Comparison of ENCODE assay signal across 10 mouse cellular contexts in the genomic region with DNA sequence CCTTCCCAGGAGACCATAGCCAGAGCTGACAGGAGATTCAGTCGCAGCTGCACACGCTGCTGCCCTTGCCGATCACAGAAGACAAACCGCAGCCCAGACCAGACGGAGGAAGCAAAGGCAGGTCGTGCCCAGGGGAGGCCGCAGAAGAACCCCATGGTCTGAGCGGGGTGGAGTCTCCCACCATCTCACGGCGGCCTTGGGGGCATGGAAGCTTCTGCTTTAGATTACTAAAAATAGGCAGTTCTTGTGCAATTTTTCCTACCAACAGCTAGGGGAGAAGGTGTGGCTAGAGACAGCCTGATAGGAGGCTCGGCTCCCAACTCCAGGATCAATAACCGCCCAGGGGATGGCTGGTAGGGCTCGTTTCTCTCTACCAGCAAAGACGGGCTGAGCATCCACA. TPM values are rescaled to one million over a fixed set of nuclear protein-coding genes. Genes with fewer than 3 reads are reported as not detected.
DNase-seq lines count a peak whose midpoint lies in the region; ATAC-seq lines count a peak whose summit lies in the region.
"Had no signal": no experiment of that assay in that cellular context is flagged by ENCODE, and none has a peak within 500 bp of the region (broad histone marks: within the 10 kb centered on the region; RNA-seq: fewer than 3 reads in every experiment).

No protein-coding gene starts in this region.

- no peak overlapping the region for H3K4me3 ChIP-seq in kidney, embryonic 16.5 days (ENCODE audit: low read length)
- no peak overlapping the region for H3K4me3 ChIP-seq in embryonic facial prominence, embryonic 15.5 days (replicated peaks)
- H3K4me3 ChIP-seq in macrophage (ENCODE audit: inconsistent target), result peak overlapping the region; percentile 73
- H3K4me3 ChIP-seq: limb, embryonic 15.5 days had no signal

- DNase-seq in kidney, adult 11 months, result no peak
- DNase-seq in ZHBTc4 (ENCODE audit: low read depth, low spot score), result peak; percentile 25
- DNase-seq in heart, postnatal 14 days, result no peak
- DNase-seq in kidney, postnatal 14 days, result no peak
- DNase-seq: gastrocnemius, postnatal 36 days had no signal

- no peaks in the 10 kb centered on the region for H3K9me3 ChIP-seq in kidney, embryonic 16.5 days (ENCODE audit: low read length)
- H3K9me3 ChIP-seq in embryonic facial prominence, embryonic 15.5 days (replicated peaks), result no peaks in the 10 kb centered on the region
- H3K9me3 ChIP-seq: limb, embryonic 15.5 days had no signal

- H3K36me3 ChIP-seq in kidney, embryonic 16.5 days (ENCODE audit: insufficient read depth, low read length), result peaks cover 33% of the 10 kb centered on the region
- H3K36me3 ChIP-seq in embryonic facial prominence, embryonic 15.5 days, result peaks cover 28% of the 10 kb centered on the region
- peaks cover 39% of the 10 kb centered on the region for H3K36me3 ChIP-seq in macrophage (ENCODE audit: inconsistent target)

- H3K79me2 ChIP-seq in macrophage (ENCODE audit: inconsistent target), result peaks cover 55% of the 10 kb centered on the region

- 67% methylated on average over 14 of the region's 14 CpGs for WGBS in kidney, embryonic 16.5 days
- 42% methylated on average over 14 of the region's 14 CpGs for WGBS in embryonic facial prominence, embryonic 15.5 days
- 3% methylated on average over 14 of the region's 14 CpGs for WGBS in macrophage (ENCODE audit: missing documents)

- H3K27ac ChIP-seq in kidney, embryonic 16.5 days (ENCODE audit: low read length), result no peak overlapping the region
- peak overlapping the region; percentile 48 for H3K27ac ChIP-seq in embryonic facial prominence, embryonic 15.5 days (replicated peaks)
- peak overlapping the region; percentile 93 for H3K27ac ChIP-seq in macrophage
- H3K27ac ChIP-seq: limb, embryonic 15.5 days had no signal

- H3K27me3 ChIP-seq in kidney, embryonic 16.5 days (ENCODE audit: insufficient read depth, low read length), result no peaks in the 10 kb centered on the region
- no peaks in the 10 kb centered on the region for H3K27me3 ChIP-seq in embryonic facial prominence, embryonic 15.5 days
- H3K27me3 ChIP-seq: limb, embryonic 15.5 days had no signal

- ATAC-seq in kidney, embryonic 16.5 days (ENCODE audit: low FRiP score, low TSS enrichment), result no peak
- 0 out of 2 replicates have a peak, but pooled peaks have one; percentile 21 for ATAC-seq in embryonic facial prominence, embryonic 15.5 days (ENCODE audit: insufficient number of reproducible peaks, low FRiP score, low TSS enrichment, low read depth)
- no peak for ATAC-seq in CD4-positive, CD25-positive, alpha-beta regulatory T cell, adult 4 months

- H3K9ac ChIP-seq in kidney, embryonic 16.5 days (replicated peaks; ENCODE audit: low read length), result no peak overlapping the region
- H3K9ac ChIP-seq in embryonic facial prominence, embryonic 15.5 days, result no peak overlapping the region
- H3K9ac ChIP-seq: limb, embryonic 15.5 days had no signal

- peak overlapping the region; percentile 33 for H3K4me2 ChIP-seq in kidney, embryonic 16.5 days (replicated peaks; ENCODE audit: low read depth, low read length)
- no peak overlapping the region for H3K4me2 ChIP-seq in embryonic facial prominence, embryonic 15.5 days (replicated peaks)
- H3K4me2 ChIP-seq: limb, embryonic 15.5 days had no signal

- peaks cover 57% of the 10 kb centered on the region for H3K4me1 ChIP-seq in kidney, embryonic 16.5 days (ENCODE audit: insufficient read depth, low read length)
- peaks cover 50% of the 10 kb centered on the region for H3K4me1 ChIP-seq in embryonic facial prominence, embryonic 15.5 days

- intact Hi-C loops in heart, postnatal 14 days (cut with DNase I), result no loop called here

RNA-seq across cellular contexts. Expression of a gene that starts 29.7 kb away (rescaled TPM):
- polyA plus RNA-seq in kidney, embryonic 16.5 days (2015; fragmentation: Nextera tagmentation; extraction: Ambion mirVana), result 30.6 and 34.1 TPM in 2 replicates
- polyA plus RNA-seq in embryonic facial prominence, embryonic 15.5 days (2015; fragmentation: Nextera tagmentation; extraction: Ambion mirVana), result 28.4 and 28.6 TPM in 2 replicates
- total RNA-seq in macrophage (2018; cell fraction: chromatin; rRNA removed), result 100 to 1,000 TPM in 9 of 26 experiments, 10 to 100 TPM in 15, 1 to 10 TPM in 2; 7.1 to 211 (median 71.2) TPM
- 100 to 1,000 TPM in 8 of 26 experiments, 10 to 100 TPM in 18; 40.1 to 134 (median 75.9) TPM for total RNA-seq in macrophage (2018; cell fraction: cytosol; rRNA removed)
- 100 to 1,000 TPM in 4 of 26 experiments, 10 to 100 TPM in 22; 13.7 to 170 (median 59.2) TPM for total RNA-seq in macrophage (2018; cell fraction: nucleus; rRNA removed)
- polyA plus RNA-seq in macrophage (2018), result 36.3 to 96.0 TPM (median 65.2 TPM) in 3 replicates
- polyA plus RNA-seq in CD4-positive, CD25-positive, alpha-beta regulatory T cell, adult 4 months (2017; shearing (Covaris generic)), result 10 to 100 TPM; 14.7 to 17.4 TPM
- total RNA-seq in heart, postnatal 14 days (2021), result 10 to 100 TPM; 34.1 to 39.0 TPM

RNA-seq across cellular contexts. Expression of a gene that starts 30.1 kb away (rescaled TPM):
- 1.5 TPM in 2 replicates for polyA plus RNA-seq in kidney, embryonic 16.5 days (2015; fragmentation: Nextera tagmentation; extraction: Ambion mirVana)
- 1.9 and 3.2 TPM in 2 replicates for polyA plus RNA-seq in embryonic facial prominence, embryonic 15.5 days (2015; fragmentation: Nextera tagmentation; extraction: Ambion mirVana)
- total RNA-seq in macrophage (2018; cell fraction: chromatin; rRNA removed), result 1 to 10 TPM in 4 of 26 experiments, under 1 TPM in 13, not detected in 9; 0.29 to 1.5 (median 0.84) TPM
- under 1 TPM; 0.19 to 0.81 (median 0.41) TPM for total RNA-seq in macrophage (2018; cell fraction: cytosol; rRNA removed)
- 1 to 10 TPM in 1 of 26 experiments, under 1 TPM in 14, not detected in 11; 0.33 to 1.1 (median 0.64) TPM for total RNA-seq in macrophage (2018; cell fraction: nucleus; rRNA removed)
- 0.37 to 0.52 TPM in 2 of 3 replicates, not detected in the other for polyA plus RNA-seq in macrophage (2018)
- polyA plus RNA-seq in CD4-positive, CD25-positive, alpha-beta regulatory T cell, adult 4 months (2017; shearing (Covaris generic)), result 1 to 10 TPM in 1 of 2 experiments, under 1 TPM in 1; 0.40 to 1.1 TPM
- under 1 TPM in 1 of 2 experiments, not detected in 1; 0.15 TPM for total RNA-seq in heart, postnatal 14 days (2021)

RNA-seq across cellular contexts. Expression of a gene that starts 47.8 kb away (rescaled TPM):
- 10.1 and 14.2 TPM in 2 replicates for polyA plus RNA-seq in kidney, embryonic 16.5 days (2015; fragmentation: Nextera tagmentation; extraction: Ambion mirVana)
- 9.0 and 9.3 TPM in 2 replicates for polyA plus RNA-seq in embryonic facial prominence, embryonic 15.5 days (2015; fragmentation: Nextera tagmentation; extraction: Ambion mirVana)
- 100 to 1,000 TPM in 25 of 26 experiments, 10 to 100 TPM in 1; 86.6 to 485 (median 263) TPM for total RNA-seq in macrophage (2018; cell fraction: chromatin; rRNA removed)
- 10 to 100 TPM; 34.2 to 96.4 (median 63.3) TPM for total RNA-seq in macrophage (2018; cell fraction: cytosol; rRNA removed)
- 100 to 1,000 TPM in 25 of 26 experiments, 10 to 100 TPM in 1; 99.8 to 297 (median 210) TPM for total RNA-seq in macrophage (2018; cell fraction: nucleus; rRNA removed)
- 25.5 to 66.8 TPM (median 27.4 TPM) in 3 replicates for polyA plus RNA-seq in macrophage (2018)
- 10 to 100 TPM in 1 of 2 experiments, 1 to 10 TPM in 1; 6.4 to 11.7 TPM for polyA plus RNA-seq in CD4-positive, CD25-positive, alpha-beta regulatory T cell, adult 4 months (2017; shearing (Covaris generic))
- total RNA-seq in heart, postnatal 14 days (2021), result 10 to 100 TPM in 1 of 2 experiments, 1 to 10 TPM in 1; 8.7 to 16.4 TPM

RNA-seq across cellular contexts. Expression of a gene that starts 53.6 kb away (rescaled TPM):
- polyA plus RNA-seq in kidney, embryonic 16.5 days (2015; fragmentation: Nextera tagmentation; extraction: Ambion mirVana), result 18.0 and 18.4 TPM in 2 replicates
- polyA plus RNA-seq in embryonic facial prominence, embryonic 15.5 days (2015; fragmentation: Nextera tagmentation; extraction: Ambion mirVana), result 15.5 and 15.8 TPM in 2 replicates
- total RNA-seq in macrophage (2018; cell fraction: chromatin; rRNA removed), result 1 to 10 TPM in 25 of 26 experiments, under 1 TPM in 1; 0.88 to 7.9 (median 2.9) TPM
- 1 to 10 TPM in 25 of 26 experiments, under 1 TPM in 1; 0.72 to 5.7 (median 4.2) TPM for total RNA-seq in macrophage (2018; cell fraction: cytosol; rRNA removed)
- 10 to 100 TPM in 1 of 26 experiments, 1 to 10 TPM in 25; 1.4 to 10.7 (median 3.8) TPM for total RNA-seq in macrophage (2018; cell fraction: nucleus; rRNA removed)
- 4.5 to 4.9 TPM (median 4.8 TPM) in 3 replicates for polyA plus RNA-seq in macrophage (2018)
- polyA plus RNA-seq in CD4-positive, CD25-positive, alpha-beta regulatory T cell, adult 4 months (2017; shearing (Covaris generic)), result 1 to 10 TPM; 2.2 to 6.3 TPM
- total RNA-seq in heart, postnatal 14 days (2021), result 10 to 100 TPM; 15.1 to 18.3 TPM

RNA-seq across cellular contexts. Expression of a gene that starts 53.8 kb away (rescaled TPM):
- 53.7 and 54.8 TPM in 2 replicates for polyA plus RNA-seq in kidney, embryonic 16.5 days (2015; fragmentation: Nextera tagmentation; extraction: Ambion mirVana)
- 43.4 and 44.5 TPM in 2 replicates for polyA plus RNA-seq in embryonic facial prominence, embryonic 15.5 days (2015; fragmentation: Nextera tagmentation; extraction: Ambion mirVana)
- 10 to 100 TPM; 31.5 to 89.7 (median 50.6) TPM for total RNA-seq in macrophage (2018; cell fraction: chromatin; rRNA removed)
- 10 to 100 TPM; 23.7 to 34.9 (median 30.4) TPM for total RNA-seq in macrophage (2018; cell fraction: cytosol; rRNA removed)
- total RNA-seq in macrophage (2018; cell fraction: nucleus; rRNA removed), result 10 to 100 TPM; 26.2 to 49.3 (median 33.7) TPM
- 21.7 to 39.1 TPM (median 25.0 TPM) in 3 replicates for polyA plus RNA-seq in macrophage (2018)
- 10 to 100 TPM; 14.4 to 18.6 TPM for polyA plus RNA-seq in CD4-positive, CD25-positive, alpha-beta regulatory T cell, adult 4 months (2017; shearing (Covaris generic))
- 10 to 100 TPM; 20.4 to 22.5 TPM for total RNA-seq in heart, postnatal 14 days (2021)
